Mouse (Mus musculus): ENCODE measurements at regions not wholly inside any gene's neighbourhood (a gene's known extent, or its start where the extent isn't known, plus 50 kb on each side); places are given as distances from the start of the nearest gene placed in this dataset.

- Histone ChIP-seq H3K4me1 (ENCODE audit: control insufficient read depth, insufficient read depth, low read length) (no peaks in the 10 kb centered on the region), H3K4me3 (replicated peaks; ENCODE audit: extremely low read depth, low read depth, low read length) (no peak overlapping the region)
- TF ChIP-seq POLR2A (IDR thresholded peaks at IDR 0.05; ENCODE audit: borderline replicate concordance, extremely low read depth, low read depth, low read length) (no peak), CTCF (IDR thresholded peaks at IDR 0.05; ENCODE audit: insufficient read depth, low read length) (no peak)
- DNase-seq: no peak
- 69% methylated on average over 1 of the region's 1 CpGs for WGBS
These were observed 320.9 kb downstream of the Cdh26 start for GRCm38 (mm10) chr2:178751247-178751646.

DNA sequence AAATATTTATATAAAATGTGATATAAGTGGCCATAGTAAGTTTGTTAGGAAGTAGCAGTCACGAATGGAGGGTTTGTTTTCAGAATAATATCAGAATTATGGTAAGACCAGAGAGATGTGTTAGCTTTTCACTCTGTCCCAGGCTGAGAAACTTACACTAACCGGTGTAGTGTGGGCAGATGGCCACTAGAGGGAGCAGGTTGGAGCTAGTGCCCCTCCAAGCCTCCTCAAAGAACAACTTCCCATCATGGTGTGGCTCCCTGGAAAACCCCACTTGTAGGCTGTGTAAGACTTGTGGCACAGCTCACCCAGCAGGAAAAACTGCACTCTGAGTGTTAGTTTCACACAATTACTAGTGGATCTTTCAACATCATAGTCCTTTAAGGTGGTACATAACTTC lies 328.0 kb downstream of the Cdh26 start:
- TF ChIP-seq POLR2A (IDR thresholded peaks at IDR 0.05; ENCODE audit: borderline replicate concordance, extremely low read depth, low read depth, low read length): no peak
- peak; percentile 87 for TF ChIP-seq CTCF (IDR thresholded peaks at IDR 0.05; ENCODE audit: insufficient read depth, low read length)
- peak; percentile 32 for DNase-seq
- 6% methylated on average over 2 of the region's 2 CpGs for WGBS
- Histone ChIP-seq H3K4me1 (ENCODE audit: control insufficient read depth, insufficient read depth, low read length) (no peaks in the 10 kb centered on the region), H3K4me3 (replicated peaks; ENCODE audit: extremely low read depth, low read depth, low read length) (no peak overlapping the region)

GRCm38 (mm10) chr2:178768526-178768925 lies 338.2 kb downstream of the Cdh26 start:
- no peak overlapping the region for H3K4me3 ChIP-seq (replicated peaks; ENCODE audit: extremely low read depth, low read depth, low read length)
- 51% methylated on average over 4 of the region's 4 CpGs for WGBS
- no peak for DNase-seq
- H3K4me1 ChIP-seq (ENCODE audit: control insufficient read depth, insufficient read depth, low read length): no peaks in the 10 kb centered on the region
- TF ChIP-seq CTCF (IDR thresholded peaks at IDR 0.05; ENCODE audit: insufficient read depth, low read length) (no peak), POLR2A (IDR thresholded peaks at IDR 0.05; ENCODE audit: borderline replicate concordance, extremely low read depth, low read depth, low read length) (no peak)

- 67% methylated on average over 4 of the region's 4 CpGs for WGBS
- TF ChIP-seq CTCF (IDR thresholded peaks at IDR 0.05; ENCODE audit: insufficient read depth, low read length) (no peak), POLR2A (IDR thresholded peaks at IDR 0.05; ENCODE audit: borderline replicate concordance, extremely low read depth, low read depth, low read length) (no peak)
- Histone ChIP-seq H3K4me1 (ENCODE audit: control insufficient read depth, insufficient read depth, low read length) (no peaks in the 10 kb centered on the region), H3K4me3 (replicated peaks; ENCODE audit: extremely low read depth, low read depth, low read length) (no peak overlapping the region)
- no peak for DNase-seq
These were observed 338.7 kb downstream of the Cdh26 start for GRCm38 (mm10) chr2:178769001-178769400.

- Histone ChIP-seq H3K4me1 (ENCODE audit: control insufficient read depth, insufficient read depth, low read length) (no peaks in the 10 kb centered on the region), H3K4me3 (replicated peaks; ENCODE audit: extremely low read depth, low read depth, low read length) (no peak overlapping the region)
- 23% methylated on average over 1 of the region's 1 CpGs for WGBS
- no peak for TF ChIP-seq POLR2A (IDR thresholded peaks at IDR 0.05; ENCODE audit: borderline replicate concordance, extremely low read depth, low read depth, low read length)
- no peak for TF ChIP-seq CTCF (IDR thresholded peaks at IDR 0.05; ENCODE audit: insufficient read depth, low read length)
- DNase-seq: no peak
These were observed 341.1 kb downstream of the Cdh26 start for GRCm38 (mm10) chr2:178771435-178771834.

- TF ChIP-seq CTCF (IDR thresholded peaks at IDR 0.05; ENCODE audit: insufficient read depth, low read length): no peak
- TF ChIP-seq POLR2A (IDR thresholded peaks at IDR 0.05; ENCODE audit: borderline replicate concordance, extremely low read depth, low read depth, low read length): no peak
- Histone ChIP-seq H3K4me1 (ENCODE audit: control insufficient read depth, insufficient read depth, low read length) (no peaks in the 10 kb centered on the region), H3K4me3 (replicated peaks; ENCODE audit: extremely low read depth, low read depth, low read length) (no peak overlapping the region)
- 77% methylated on average over 3 of the region's 3 CpGs for WGBS
- DNase-seq: no peak
These were observed 341.6 kb downstream of the Cdh26 start for GRCm38 (mm10) chr2:178771881-178772280.

DNA sequence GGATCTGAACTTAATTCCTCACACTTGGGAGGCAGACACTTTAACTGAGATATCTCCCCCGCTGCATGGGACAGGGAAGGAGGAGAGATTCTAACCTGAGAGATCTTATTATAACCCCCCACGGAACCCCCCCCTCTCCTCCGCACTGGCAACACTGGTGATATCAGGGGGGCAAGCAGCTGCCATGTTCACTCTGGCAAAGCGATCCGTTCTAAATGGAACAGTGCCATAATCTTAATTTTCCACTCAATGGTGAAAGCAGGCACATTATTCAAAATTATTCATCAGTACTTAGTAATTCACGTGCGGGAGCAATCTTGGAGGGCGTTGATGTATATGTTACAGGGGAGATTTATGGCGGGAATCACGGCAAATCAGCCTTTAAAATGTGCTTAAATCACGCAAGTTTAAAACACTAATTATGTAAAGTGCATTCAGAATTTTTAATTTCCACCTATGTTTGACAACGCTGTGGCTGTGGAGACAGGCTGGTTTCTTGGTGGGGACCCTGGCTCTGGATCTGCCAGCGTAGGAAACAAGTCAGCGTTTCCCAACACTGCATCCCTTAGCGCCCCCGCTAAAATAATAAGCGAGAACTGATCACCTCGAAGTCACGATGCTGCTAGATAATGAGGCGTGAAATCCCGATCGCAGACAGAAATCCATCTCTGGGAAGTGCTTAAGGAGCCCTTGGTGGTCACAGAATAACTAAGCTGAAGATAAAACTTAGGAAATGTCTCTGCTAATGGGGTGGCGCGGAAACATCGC lies 354.7 kb downstream of the Cdh26 start:
- TF ChIP-seq POLR2A (IDR thresholded peaks at IDR 0.05; ENCODE audit: borderline replicate concordance, extremely low read depth, low read depth, low read length) (no peak), CTCF (IDR thresholded peaks at IDR 0.05; ENCODE audit: insufficient read depth, low read length) (no peak)
- no peak for DNase-seq
- no peak overlapping the region for H3K4me3 ChIP-seq (replicated peaks; ENCODE audit: extremely low read depth, low read depth, low read length)
- H3K4me1 ChIP-seq (ENCODE audit: control insufficient read depth, insufficient read depth, low read length): no peaks in the 10 kb centered on the region
- WGBS: 49% methylated on average over 25 of the region's 25 CpGs

GRCm38 (mm10) chr2:178785843-178786242 lies 355.5 kb downstream of the Cdh26 start:
- no peak for TF ChIP-seq CTCF (IDR thresholded peaks at IDR 0.05; ENCODE audit: insufficient read depth, low read length)
- TF ChIP-seq POLR2A (IDR thresholded peaks at IDR 0.05; ENCODE audit: borderline replicate concordance, extremely low read depth, low read depth, low read length): no peak
- no peaks in the 10 kb centered on the region for H3K4me1 ChIP-seq (ENCODE audit: control insufficient read depth, insufficient read depth, low read length)
- DNase-seq: no peak
- H3K4me3 ChIP-seq (replicated peaks; ENCODE audit: extremely low read depth, low read depth, low read length): no peak overlapping the region
- 30% methylated on average over 6 of the region's 6 CpGs for WGBS

GRCm38 (mm10) chr2:178795841-178796240 lies 365.5 kb downstream of the Cdh26 start:
- Histone ChIP-seq H3K4me1 (ENCODE audit: control insufficient read depth, insufficient read depth, low read length) (no peaks in the 10 kb centered on the region), H3K4me3 (replicated peaks; ENCODE audit: extremely low read depth, low read depth, low read length) (no peak overlapping the region)
- DNase-seq: no peak
- 45% methylated on average over 3 of the region's 3 CpGs for WGBS
- no peak for TF ChIP-seq POLR2A (IDR thresholded peaks at IDR 0.05; ENCODE audit: borderline replicate concordance, extremely low read depth, low read depth, low read length)
- no peak for TF ChIP-seq CTCF (IDR thresholded peaks at IDR 0.05; ENCODE audit: insufficient read depth, low read length)

DNA sequence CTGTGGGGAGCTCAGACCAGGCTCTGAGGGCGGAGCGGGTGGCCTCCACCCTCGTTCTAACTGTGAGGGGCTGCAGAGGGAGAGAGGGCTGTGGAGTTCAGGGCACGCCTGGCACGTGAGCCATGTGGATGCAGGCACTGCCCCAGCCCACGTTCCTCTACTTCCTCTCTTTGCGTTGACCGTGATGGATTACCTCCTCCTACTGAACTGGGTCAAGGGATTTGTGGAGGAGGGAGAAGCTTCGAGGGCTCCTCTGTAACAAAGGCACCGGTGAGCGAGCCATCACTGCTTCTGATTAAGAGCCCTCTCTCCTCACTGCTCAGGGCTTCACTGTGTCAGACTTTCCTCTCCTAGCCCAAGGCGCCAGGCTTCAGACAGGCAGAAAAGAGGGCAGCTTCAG lies 371.1 kb downstream of the Cdh26 start:
- WGBS: 28% methylated on average over 12 of the region's 12 CpGs
- no peak for DNase-seq
- TF ChIP-seq CTCF (IDR thresholded peaks at IDR 0.05; ENCODE audit: insufficient read depth, low read length) (no peak), POLR2A (IDR thresholded peaks at IDR 0.05; ENCODE audit: borderline replicate concordance, extremely low read depth, low read depth, low read length) (no peak)
- Histone ChIP-seq H3K4me1 (ENCODE audit: control insufficient read depth, insufficient read depth, low read length) (no peaks in the 10 kb centered on the region), H3K4me3 (replicated peaks; ENCODE audit: extremely low read depth, low read depth, low read length) (no peak overlapping the region)
